Mouse (Mus musculus) kidney, postnatal 36 days (tissue): ENCODE measurements around the gene Gpam.
"Not testable (repeated sequence)": the region's sequence is repeated elsewhere in the genome, so short reads cannot be mapped to it uniquely, and the experiment has no call there.

ENCODE experiments used
- DNase-seq, 2 experiments: peaks; one replicate each; pipeline ENCODE4 v3.0.0; 2021 to 2022; ENCODE audit warnings: mixed read lengths in 2 of 2

The Gpam gene

GRCm38 (mm10) chr19:55127072-55127718 lies at the start of gene Gpam:
TSS of gene Gpam (minus strand) at chr19:55127238.
- peak; percentile 40 to 65 for DNase-seq

- DNase-seq = no peak
Observed at GRCm38 (mm10) chr19:55171585-55171984, 44.5 kb upstream of the Gpam start.

GRCm38 (mm10) chr19:55170399-55170798 lies 43.4 kb upstream of the Gpam start:
- peak; percentile 19 to 29 for DNase-seq

GRCm38 (mm10) chr19:55169236-55169729 lies 42.2 kb upstream of the Gpam start:
- not testable (repeated sequence) for DNase-seq

- no peak for DNase-seq
Observed at GRCm38 (mm10) chr19:55168360-55168759, 41.3 kb upstream of the Gpam start.

GRCm38 (mm10) chr19:55167741-55168140 lies 40.7 kb upstream of the Gpam start:
- DNase-seq = no peak

GRCm38 (mm10) chr19:55166741-55167140 lies 39.7 kb upstream of the Gpam start:
- DNase-seq = no peak

GRCm38 (mm10) chr19:55165954-55166353 lies 38.9 kb upstream of the Gpam start:
- DNase-seq = no peak

GRCm38 (mm10) chr19:55165183-55165865 lies 38.3 kb upstream of the Gpam start:
- DNase-seq = no peak

- no peak for DNase-seq
Observed at GRCm38 (mm10) chr19:55164162-55164561, 37.1 kb upstream of the Gpam start.

GRCm38 (mm10) chr19:55162271-55162670 lies 35.2 kb upstream of the Gpam start:
- no peak for DNase-seq

GRCm38 (mm10) chr19:55159826-55160225 lies 32.8 kb upstream of the Gpam start:
- no peak for DNase-seq

- DNase-seq = no peak
Observed at GRCm38 (mm10) chr19:55158606-55159005, 31.6 kb upstream of the Gpam start.

GRCm38 (mm10) chr19:55157029-55157428 lies 30.0 kb upstream of the Gpam start:
- DNase-seq = no peak

- no peak for DNase-seq
Observed at GRCm38 (mm10) chr19:55152983-55153382, 25.9 kb upstream of the Gpam start.

GRCm38 (mm10) chr19:55152274-55152673 lies 25.2 kb upstream of the Gpam start:
- DNase-seq = not testable (repeated sequence)

GRCm38 (mm10) chr19:55149646-55150045 lies 22.6 kb upstream of the Gpam start:
- DNase-seq = no peak

GRCm38 (mm10) chr19:55148109-55148508 lies 21.1 kb upstream of the Gpam start:
- DNase-seq = no peak

- DNase-seq = no peak
Observed at GRCm38 (mm10) chr19:55147568-55147967, 20.5 kb upstream of the Gpam start.

- peak; percentile 73 to 79 for DNase-seq
Observed at GRCm38 (mm10) chr19:55145136-55145535, 18.1 kb upstream of the Gpam start.

GRCm38 (mm10) chr19:55144691-55145090 lies 17.7 kb upstream of the Gpam start:
- DNase-seq = no peak

GRCm38 (mm10) chr19:55143391-55144300 lies 16.6 kb upstream of the Gpam start:
- no peak for DNase-seq

GRCm38 (mm10) chr19:55139301-55139700 lies 12.3 kb upstream of the Gpam start:
- no peak for DNase-seq
